Mouse (Mus musculus): ENCODE data around the gene Tgfb3. TPM values are rescaled to one million over a fixed set of nuclear protein-coding genes. Genes with fewer than 3 reads are reported as not detected.

Tgfb3 gene
- total RNA-seq, 1 experiment = 1.7 TPM

- Histone ChIP-seq H3K36me3 (ENCODE audit: control insufficient read depth, insufficient read depth, low read length, poor library complexity, severe bottlenecking) (no peaks in the 10 kb centered on the region), H3K9ac (ENCODE audit: insufficient read depth, low read depth, low read length, poor library complexity, severe bottlenecking) (no peak overlapping the region), H3K27ac (ENCODE audit: insufficient read depth, low read depth, low read length, poor library complexity, severe bottlenecking) (no peak overlapping the region), H3K9me3 (ENCODE audit: control insufficient read depth, insufficient read depth, low read depth, low read length) (no peaks in the 10 kb centered on the region), H3K4me1 (ENCODE audit: control insufficient read depth in 2 of 2, insufficient read depth in 2 of 2, low read length in 2 of 2, poor library complexity in 1 of 2) (peaks cover 0 to 4% of the 10 kb centered on the region in 2 experiments; a peak in 1 of 4 replicates), H3K4me3 (ENCODE audit: insufficient read depth in 1 of 2, low read depth in 1 of 2, low read length in 2 of 2, poor library complexity in 1 of 2, severe bottlenecking in 1 of 2) (no peak overlapping the region)
- no peak for TF ChIP-seq ZNF384 (IDR thresholded peaks at IDR 0.05; ENCODE audit: low read depth, low read length)
- TF ChIP-seq CHD2 (IDR thresholded peaks at IDR 0.05; ENCODE audit: low read depth, low read length) = no peak
- no peak for TF ChIP-seq ZC3H11A (IDR thresholded peaks at IDR 0.05; ENCODE audit: borderline replicate concordance, low read depth, low read length)
- TF ChIP-seq HCFC1 (IDR thresholded peaks at IDR 0.05; ENCODE audit: borderline replicate concordance, insufficient read depth, low read length) = no peak
- no peak for TF ChIP-seq MAFK (IDR thresholded peaks at IDR 0.05; ENCODE audit: insufficient read depth, low read depth, low read length)
- in situ Hi-C loops (cut with MboI; ENCODE audit: low sequenced_read_pairs in 2 of 2, unreplicated experiment in 2 of 2) = no loop called here
- no peak for DNase-seq (ENCODE audit: low read depth, low spot score)
Measured at GRCm38 (mm10) chr12:86037235-86037921, 41.5 kb downstream of the Tgfb3 start.

- TF ChIP-seq ZNF384 (IDR thresholded peaks at IDR 0.05; ENCODE audit: low read depth, low read length) (no peak), CHD2 (IDR thresholded peaks at IDR 0.05; ENCODE audit: low read depth, low read length) (no peak), ZC3H11A (IDR thresholded peaks at IDR 0.05; ENCODE audit: borderline replicate concordance, low read depth, low read length) (no peak), MAFK (IDR thresholded peaks at IDR 0.05; ENCODE audit: insufficient read depth, low read depth, low read length) (no peak), HCFC1 (IDR thresholded peaks at IDR 0.05; ENCODE audit: borderline replicate concordance, insufficient read depth, low read length) (no peak)
- Histone ChIP-seq H3K4me3 (ENCODE audit: insufficient read depth in 1 of 2, low read depth in 1 of 2, low read length in 2 of 2, poor library complexity in 1 of 2, severe bottlenecking in 1 of 2) (no peak overlapping the region), H3K4me1 (ENCODE audit: control insufficient read depth in 2 of 2, insufficient read depth in 2 of 2, low read length in 2 of 2, poor library complexity in 1 of 2) (peaks cover 0 to 4% of the 10 kb centered on the region in 2 experiments; a peak in 1 of 4 replicates), H3K9me3 (ENCODE audit: control insufficient read depth, insufficient read depth, low read depth, low read length) (no peaks in the 10 kb centered on the region), H3K9ac (ENCODE audit: insufficient read depth, low read depth, low read length, poor library complexity, severe bottlenecking) (no peak overlapping the region), H3K27ac (ENCODE audit: insufficient read depth, low read depth, low read length, poor library complexity, severe bottlenecking) (no peak overlapping the region), H3K36me3 (ENCODE audit: control insufficient read depth, insufficient read depth, low read length, poor library complexity, severe bottlenecking) (no peaks in the 10 kb centered on the region)
- in situ Hi-C loops (cut with MboI; ENCODE audit: low sequenced_read_pairs in 2 of 2, unreplicated experiment in 2 of 2) = no loop called here
- no peak for DNase-seq (ENCODE audit: low read depth, low spot score)
Measured at GRCm38 (mm10) chr12:86036368-86037166, 42.3 kb downstream of the Tgfb3 start.

- Histone ChIP-seq H3K9me3 (ENCODE audit: control insufficient read depth, insufficient read depth, low read depth, low read length) (no peaks in the 10 kb centered on the region), H3K4me3 (ENCODE audit: insufficient read depth in 1 of 2, low read depth in 1 of 2, low read length in 2 of 2, poor library complexity in 1 of 2, severe bottlenecking in 1 of 2) (no peak overlapping the region), H3K36me3 (ENCODE audit: control insufficient read depth, insufficient read depth, low read length, poor library complexity, severe bottlenecking) (no peaks in the 10 kb centered on the region), H3K4me1 (ENCODE audit: control insufficient read depth in 2 of 2, insufficient read depth in 2 of 2, low read length in 2 of 2, poor library complexity in 1 of 2) (peaks cover 0 to 4% of the 10 kb centered on the region in 2 experiments; a peak in 1 of 4 replicates), H3K27ac (ENCODE audit: insufficient read depth, low read depth, low read length, poor library complexity, severe bottlenecking) (no peak overlapping the region), H3K9ac (ENCODE audit: insufficient read depth, low read depth, low read length, poor library complexity, severe bottlenecking) (no peak overlapping the region)
- DNase-seq (ENCODE audit: low read depth, low spot score) = no peak
- in situ Hi-C loops (cut with MboI; ENCODE audit: low sequenced_read_pairs in 2 of 2, unreplicated experiment in 2 of 2) = no loop called here
- no peak for TF ChIP-seq MAFK (IDR thresholded peaks at IDR 0.05; ENCODE audit: insufficient read depth, low read depth, low read length)
- TF ChIP-seq HCFC1 (IDR thresholded peaks at IDR 0.05; ENCODE audit: borderline replicate concordance, insufficient read depth, low read length) = no peak
- no peak for TF ChIP-seq CHD2 (IDR thresholded peaks at IDR 0.05; ENCODE audit: low read depth, low read length)
- no peak for TF ChIP-seq ZC3H11A (IDR thresholded peaks at IDR 0.05; ENCODE audit: borderline replicate concordance, low read depth, low read length)
- no peak for TF ChIP-seq ZNF384 (IDR thresholded peaks at IDR 0.05; ENCODE audit: low read depth, low read length)
Measured at GRCm38 (mm10) chr12:86035586-86035985, 43.3 kb downstream of the Tgfb3 start.

GRCm38 (mm10) chr12:86030932-86031331 is 47.9 kb downstream of the Tgfb3 start:
- TF ChIP-seq CHD2 (IDR thresholded peaks at IDR 0.05; ENCODE audit: low read depth, low read length) = no peak
- TF ChIP-seq HCFC1 (IDR thresholded peaks at IDR 0.05; ENCODE audit: borderline replicate concordance, insufficient read depth, low read length) = no peak
- TF ChIP-seq ZNF384 (IDR thresholded peaks at IDR 0.05; ENCODE audit: low read depth, low read length) = no peak
- no peak for TF ChIP-seq ZC3H11A (IDR thresholded peaks at IDR 0.05; ENCODE audit: borderline replicate concordance, low read depth, low read length)
- TF ChIP-seq MAFK (IDR thresholded peaks at IDR 0.05; ENCODE audit: insufficient read depth, low read depth, low read length) = no peak
- H3K36me3 ChIP-seq (ENCODE audit: control insufficient read depth, insufficient read depth, low read length, poor library complexity, severe bottlenecking) = peaks cover under 1% of the 10 kb centered on the region; the same call in 1 of the 2 replicates
- H3K9me3 ChIP-seq (ENCODE audit: control insufficient read depth, insufficient read depth, low read depth, low read length) = no peaks in the 10 kb centered on the region
- H3K4me1 ChIP-seq (ENCODE audit: control insufficient read depth in 2 of 2, insufficient read depth in 2 of 2, low read length in 2 of 2, poor library complexity in 1 of 2) = peaks cover 0 to 2% of the 10 kb centered on the region in 2 experiments; a peak in 1 of 4 replicates
- no peak overlapping the region for H3K27ac ChIP-seq (ENCODE audit: insufficient read depth, low read depth, low read length, poor library complexity, severe bottlenecking)
- H3K9ac ChIP-seq (ENCODE audit: insufficient read depth, low read depth, low read length, poor library complexity, severe bottlenecking) = no peak overlapping the region
- no peak overlapping the region for H3K4me3 ChIP-seq (ENCODE audit: insufficient read depth in 1 of 2, low read depth in 1 of 2, low read length in 2 of 2, poor library complexity in 1 of 2, severe bottlenecking in 1 of 2)
- DNase-seq (ENCODE audit: low read depth, low spot score) = no peak
- in situ Hi-C loops (cut with MboI; ENCODE audit: low sequenced_read_pairs in 2 of 2, unreplicated experiment in 2 of 2) = no loop called here
